Mouse (Mus musculus) neural tube, embryonic 11.5 days (tissue): ENCODE measurements at regions not wholly inside any gene's neighbourhood (a gene's known extent, or its start where the extent isn't known, plus 50 kb on each side); places are given as distances from the start of the nearest gene placed in this dataset.

Experiments used
- ATAC-seq: fragments of 200-750 bp; cut with Nextera tagmentation; 2 replicates; pipeline ENCODE4 v1.8.0; 2017; ENCODE audit warnings: moderate number of reproducible peaks, mild to moderate bottlenecking, moderate TSS enrichment, moderate library complexity; ENCODE audit not compliant: insufficient read depth, low FRiP score, low TSS enrichment
- DNase-seq: peaks from one replicate; pipeline ENCODE4 v3.0.0-alpha.2; 2015; ENCODE audit warnings: low spot score
- H3K27ac ChIP-seq: fragments of 300-500 bp; sonication (generic); 2 replicates; pipeline ENCODE4 v1.5.1; 2014; ENCODE audit warnings: low read depth, mild to moderate bottlenecking, low read length
- H3K27me3 ChIP-seq: fragments of 300-500 bp; sonication (generic); 2 replicates; pipeline ENCODE4 v1.6.1; 2014; ENCODE audit warnings: mild to moderate bottlenecking, low read length, mixed read lengths; ENCODE audit not compliant: control insufficient read depth, insufficient read depth
- H3K36me3 ChIP-seq: fragments of 300-500 bp; sonication (generic); 2 replicates; pipeline ENCODE4 v1.6.1; 2014; ENCODE audit warnings: mild to moderate bottlenecking, low read length, moderate library complexity, mixed read lengths; ENCODE audit not compliant: control insufficient read depth, insufficient read depth
- H3K4me1 ChIP-seq: fragments of 300-500 bp; sonication (generic); 2 replicates; pipeline ENCODE4 v1.6.1; 2014; ENCODE audit warnings: low read length, mixed read lengths; ENCODE audit not compliant: control insufficient read depth, insufficient read depth
- H3K4me2 ChIP-seq: fragments of 300-500 bp; sonication (generic); 2 replicates; pipeline ENCODE4 v1.6.1; 2014; ENCODE audit warnings: low read depth, mild to moderate bottlenecking, moderate library complexity
- H3K4me3 ChIP-seq: fragments of 300-500 bp; sonication (generic); 2 replicates; pipeline ENCODE4 v1.5.1; 2014; ENCODE audit warnings: low read depth, low read length
- H3K9ac ChIP-seq: fragments of 300-500 bp; sonication (generic); 2 replicates; pipeline ENCODE4 v1.6.1; 2014; ENCODE audit warnings: mild to moderate bottlenecking, low read length
- H3K9me3 ChIP-seq: fragments of 300-500 bp; sonication (generic); 2 replicates; pipeline ENCODE4 v1.6.1; 2016; ENCODE audit warnings: low read length; ENCODE audit not compliant: control insufficient read depth
- WGBS: fragments of 180-500 bp; shearing (Covaris S2); extraction: QIAGEN DNeasy Blood & Tissue Kit; methylation state at CpG from one replicate; pipeline ENCODE4 v1.1.7; 2014; 5-methylcytosine and 5-hydroxymethylcytosine counted together

GRCm38 (mm10) chr12:97732078-97732580 is 527.1 kb downstream of the Galc start:
- no peak overlapping the region for H3K9ac ChIP-seq
- no peak overlapping the region for H3K27ac ChIP-seq
- ATAC-seq, result no peak
- no peaks in the 10 kb centered on the region for H3K4me1 ChIP-seq
- no peak overlapping the region for H3K4me3 ChIP-seq
- WGBS, result 85% methylated on average over 6 of the region's 6 CpGs
- H3K4me2 ChIP-seq, result no peak overlapping the region
- no peaks in the 10 kb centered on the region for H3K27me3 ChIP-seq
- no peak for DNase-seq
- H3K9me3 ChIP-seq, result no peaks in the 10 kb centered on the region
- H3K36me3 ChIP-seq, result no peaks in the 10 kb centered on the region

- H3K9ac ChIP-seq, result no peak overlapping the region
- ATAC-seq, result no peak
- DNase-seq, result no peak
- H3K27me3 ChIP-seq, result no peaks in the 10 kb centered on the region
- no peak overlapping the region for H3K4me3 ChIP-seq
- H3K27ac ChIP-seq, result no peak overlapping the region
- no peak overlapping the region for H3K4me2 ChIP-seq
- no peaks in the 10 kb centered on the region for H3K9me3 ChIP-seq
- WGBS, result 78% methylated on average over 3 of the region's 3 CpGs
- H3K36me3 ChIP-seq, result no peaks in the 10 kb centered on the region
- H3K4me1 ChIP-seq, result no peaks in the 10 kb centered on the region
Measured at GRCm38 (mm10) chr12:97720554-97720953, 538.7 kb downstream of the Galc start.

- H3K4me1 ChIP-seq, result no peaks in the 10 kb centered on the region
- no peaks in the 10 kb centered on the region for H3K36me3 ChIP-seq
- DNase-seq (no peak), ATAC-seq (no peak)
- no peak overlapping the region for H3K9ac ChIP-seq
- H3K4me3 ChIP-seq, result no peak overlapping the region
- WGBS, result 85% methylated on average over 5 of the region's 5 CpGs
- H3K27ac ChIP-seq, result no peak overlapping the region
- H3K9me3 ChIP-seq, result no peaks in the 10 kb centered on the region
- H3K27me3 ChIP-seq, result no peaks in the 10 kb centered on the region
- no peak overlapping the region for H3K4me2 ChIP-seq
Measured at GRCm38 (mm10) chr12:97717812-97718211, 541.4 kb downstream of the Galc start.
